23 mouse cellular contexts compared by ENCODE assay signal in genomic region chr16:95234891-95235548, GRCm38 (mm10). TPM values are rescaled to one million over a fixed set of nuclear protein-coding genes. Genes with fewer than 3 reads are reported as not detected.
DNase-seq lines count a peak whose midpoint lies in the region; ATAC-seq and TF ChIP-seq lines count a peak whose summit lies in the region.
"Had no signal": no experiment of that assay in that cellular context is flagged by ENCODE, and none has a peak within 500 bp of the region (broad histone marks: within the 10 kb centered on the region; RNA-seq: fewer than 3 reads in every experiment).

No protein-coding gene starts in this region.

- no peaks in the 10 kb centered on the region for H3K4me1 ChIP-seq in lung, embryonic 14.5 days (ENCODE audit: insufficient read depth)
- H3K4me1 ChIP-seq in stomach, postnatal 0 days (replicated peaks; ENCODE audit: control insufficient read depth, insufficient read depth) = no peaks in the 10 kb centered on the region
- H3K4me1 ChIP-seq: hindbrain, embryonic 12.5 days had no signal

- no peak overlapping the region for H3K4me3 ChIP-seq in lung, embryonic 14.5 days (ENCODE audit: low read depth, low read length)
- H3K4me3 ChIP-seq in stomach, postnatal 0 days (ENCODE audit: low read depth, low read length) = no peak overlapping the region
- H3K4me3 ChIP-seq: embryonic facial prominence, embryonic 10.5 days; gastrocnemius, adult 2 months; heart, embryonic 13.5 days; hindbrain, embryonic 12.5 days had no signal

- peak; percentile 63 for DNase-seq in heart, adult 11 months
- no peak for DNase-seq in heart, postnatal 4 days
- DNase-seq in lung, embryonic 14.5 days = peak; percentile 26
- DNase-seq in lung, postnatal 14 days = no peak
- peak; percentile 16 to 54 for DNase-seq in lung, postnatal 4 days
- peak; percentile 66 for DNase-seq in stomach, postnatal 0 days (ENCODE audit: low spot score)
- DNase-seq in cerebellum, adult 11 months = no peak
- no peak for DNase-seq in cerebellum, adult 18-20 months
- DNase-seq: adrenal gland, postnatal 10 days; B cell, adult 2 months; cerebellum, adult 11-12 months; cerebellum, adult 9-11 months; cerebellum, postnatal 36 days; gastrocnemius, adult 2 months; gastrocnemius, postnatal 25 days; heart, postnatal 36 days had no signal

- H3K4me2 ChIP-seq in lung, embryonic 14.5 days = no peak overlapping the region
- no peak overlapping the region for H3K4me2 ChIP-seq in stomach, postnatal 0 days (replicated peaks; ENCODE audit: low read depth)
- H3K4me2 ChIP-seq: heart, embryonic 13.5 days; hindbrain, embryonic 12.5 days had no signal

- no peak for TF ChIP-seq EP300 in stomach, postnatal 0 days (optimal IDR thresholded peaks at IDR 0.05)

- TF ChIP-seq CTCF in lung, embryonic 14.5 days (IDR thresholded peaks at IDR 0.05; ENCODE audit: low read depth) = no peak
- no peak for TF ChIP-seq CTCF in stomach, postnatal 0 days (IDR thresholded peaks at IDR 0.05; ENCODE audit: low read depth)

- H3K36me3 ChIP-seq in lung, embryonic 14.5 days (ENCODE audit: insufficient read depth) = no peaks in the 10 kb centered on the region
- H3K36me3 ChIP-seq in stomach, postnatal 0 days (ENCODE audit: control insufficient read depth, insufficient read depth, low read length) = no peaks in the 10 kb centered on the region
- H3K36me3 ChIP-seq: embryonic facial prominence, embryonic 10.5 days; G1E; heart, embryonic 13.5 days; hindbrain, embryonic 12.5 days had no signal

- no peak for ATAC-seq in lung, embryonic 14.5 days (ENCODE audit: insufficient read depth)
- peak; percentile 78 for ATAC-seq in stomach, postnatal 0 days (ENCODE audit: low FRiP score, low TSS enrichment)
- ATAC-seq: CD4-positive, CD25-positive, alpha-beta regulatory T cell, adult 4 months; forebrain, embryonic 14.5 days had no signal

- no peaks in the 10 kb centered on the region for H3K9me3 ChIP-seq in lung, embryonic 14.5 days (ENCODE audit: low read depth, low read length)
- no peaks in the 10 kb centered on the region for H3K9me3 ChIP-seq in stomach, postnatal 0 days (ENCODE audit: control insufficient read depth, low read length)
- H3K9me3 ChIP-seq: embryonic facial prominence, embryonic 10.5 days; G1E; heart, embryonic 13.5 days; hindbrain, embryonic 12.5 days had no signal

- WGBS in lung, embryonic 14.5 days = 44% methylated on average over 2 of the region's 2 CpGs
- WGBS in stomach, postnatal 0 days = 51% methylated on average over 2 of the region's 2 CpGs

- no peak overlapping the region for H3K9ac ChIP-seq in lung, embryonic 14.5 days
- H3K9ac ChIP-seq in stomach, postnatal 0 days (ENCODE audit: low read length) = no peak overlapping the region
- H3K9ac ChIP-seq: heart, embryonic 13.5 days; hindbrain, embryonic 12.5 days had no signal

- no peaks in the 10 kb centered on the region for H3K27me3 ChIP-seq in lung, embryonic 14.5 days (ENCODE audit: insufficient read depth, low read length)
- H3K27me3 ChIP-seq in stomach, postnatal 0 days (ENCODE audit: control insufficient read depth, insufficient read depth, low read length) = no peaks in the 10 kb centered on the region
- H3K27me3 ChIP-seq: heart, embryonic 13.5 days; hindbrain, embryonic 12.5 days had no signal

- peak overlapping the region; percentile 26 for H3K27ac ChIP-seq in lung, embryonic 14.5 days (ENCODE audit: low read depth)
- peak overlapping the region; percentile 53 for H3K27ac ChIP-seq in stomach, postnatal 0 days (replicated peaks)
- H3K27ac ChIP-seq: embryonic facial prominence, embryonic 10.5 days; gastrocnemius, adult 2 months; heart, embryonic 13.5 days; hindbrain, embryonic 12.5 days had no signal

RNA-seq across cellular contexts. Expression of gene Kcnj15, which starts 22.3 kb away (rescaled TPM):
- total RNA-seq in heart, postnatal 4 days (2021) = 1 to 10 TPM; 2.3 to 2.6 TPM
- polyA plus RNA-seq in lung, embryonic 14.5 days (2014; fragmentation: Nextera tagmentation; extraction: Ambion mirVana) = 1.5 and 1.6 TPM in 2 replicates
- polyA plus RNA-seq in stomach, postnatal 0 days (2015; fragmentation: Nextera tagmentation; extraction: Ambion mirVana) = 10.5 and 10.6 TPM in 2 replicates
- total RNA-seq: granulocyte monocyte progenitor cell, adult 5-6 weeks had no signal
- polyA plus RNA-seq: G1E had no signal

Comparison
In these comparisons a context has a peak if more than half of its experiments do, and no peak if none do; other contexts are left out.
1. DNase-seq: peak in heart, adult 11 months (single experiment), lung, embryonic 14.5 days (single experiment), lung, postnatal 4 days (2 of 2) and stomach, postnatal 0 days (single experiment); none in heart, postnatal 4 days (single experiment), lung, postnatal 14 days (single experiment), cerebellum, adult 11 months (single experiment) and cerebellum, adult 18-20 months (0 of 2).